Mouse (Mus musculus): ENCODE measurements at regions not wholly inside any gene's neighbourhood (a gene's known extent, or its start where the extent isn't known, plus 50 kb on each side); places are given as distances from the start of the nearest gene placed in this dataset.
A peak's percentile ranks its signal among the peaks of the same experiment; 100 is the strongest.

DNA sequence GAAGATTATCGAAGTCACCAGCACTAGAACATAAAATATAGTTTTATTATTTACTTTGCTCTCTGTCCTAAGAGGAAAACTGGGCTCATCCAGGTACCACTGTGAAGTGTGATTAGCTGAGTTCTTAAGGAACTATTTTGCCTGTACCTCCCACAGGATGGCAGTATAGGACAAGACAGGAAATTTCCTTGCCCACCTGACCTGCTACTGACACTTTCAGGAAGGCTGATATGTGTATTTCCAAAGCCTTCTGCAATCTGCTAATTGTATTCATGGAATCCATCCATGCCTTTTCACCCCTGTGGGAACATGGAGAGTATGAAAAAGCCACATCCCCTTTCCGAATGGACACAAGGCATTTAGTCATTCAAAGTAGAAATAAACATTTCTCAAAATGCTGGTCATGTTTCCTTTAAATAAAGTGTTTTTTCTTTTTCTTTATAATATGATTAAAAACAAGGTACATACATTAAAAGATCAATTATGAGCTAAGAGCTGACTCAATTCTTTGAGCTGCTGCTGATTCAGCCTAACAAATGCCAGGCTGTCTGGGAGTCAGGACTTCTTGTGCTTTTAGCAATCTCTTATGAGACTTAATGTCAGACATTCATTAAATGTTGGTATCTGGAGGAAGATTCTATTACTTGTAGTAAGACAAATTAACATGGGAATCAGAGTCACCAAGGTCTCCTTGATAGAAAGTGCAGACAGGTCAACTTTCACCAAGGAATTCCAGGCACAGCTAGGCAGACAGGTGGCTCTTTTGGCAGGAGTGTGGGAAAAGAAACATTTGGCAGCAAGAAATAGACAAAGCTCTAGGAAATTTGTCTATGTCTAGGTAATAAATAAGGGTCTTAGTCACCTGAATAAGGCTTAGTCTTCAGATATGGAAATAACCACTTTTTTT is 112.4 kb upstream of the Gnpda2 start:
- intact Hi-C loops (cut with DNase I): loop anchor here (5.0 kb wide), 2 partner anchors 1388 to 1558 kb away; no protein-coding TSS in a partner anchor

DNA sequence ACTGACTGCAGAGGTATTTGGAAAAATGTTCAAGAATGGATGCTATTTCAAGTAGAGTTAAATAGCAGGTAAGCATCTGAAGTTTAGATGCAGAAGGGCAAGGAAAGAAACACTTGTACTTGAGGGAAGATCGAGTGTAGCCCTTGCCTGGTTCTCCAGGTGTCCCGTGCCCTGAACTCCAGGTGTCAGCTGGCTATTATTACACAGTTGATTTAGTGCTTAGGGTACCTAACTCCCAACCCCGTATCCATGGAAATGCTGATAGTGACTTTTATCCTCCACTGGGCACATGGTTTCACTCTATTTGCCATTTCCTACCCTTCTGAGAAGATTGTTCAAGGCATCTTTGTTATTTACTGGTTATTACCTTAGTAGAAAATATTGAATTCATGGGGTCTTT is 86.6 kb upstream of the Gnpda2 start:
- intact Hi-C loops (cut with DNase I): no loop called here
- DNase-seq (ENCODE audit: low spot score in 2 of 2): no peak

More for the DNA sequence above, 112.4 kb upstream of the Gnpda2 start:
- peak in 1 of 2 experiments; percentile 18 for DNase-seq (ENCODE audit: low spot score in 2 of 2)

DNA sequence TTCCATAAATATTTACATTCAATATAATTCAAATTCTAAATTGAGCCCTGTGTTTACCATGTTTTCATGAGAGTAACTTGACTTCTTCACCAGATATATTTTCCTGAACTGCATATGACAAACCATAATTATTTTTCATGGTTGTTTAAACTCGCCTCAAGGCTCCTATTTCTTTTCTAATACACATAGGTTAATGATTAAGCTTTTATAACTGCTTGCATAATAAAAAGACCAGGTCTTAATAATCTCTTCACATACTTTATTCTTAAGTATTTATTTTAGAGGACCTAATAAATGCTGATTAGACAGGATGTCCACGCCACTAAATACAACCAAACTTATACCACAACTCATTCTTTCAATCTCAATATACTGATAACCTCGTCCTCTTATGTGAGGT is 86.1 kb upstream of the Gnpda2 start:
- no peak for DNase-seq (ENCODE audit: low spot score in 2 of 2)
- intact Hi-C loops (cut with DNase I): no loop called here

DNA sequence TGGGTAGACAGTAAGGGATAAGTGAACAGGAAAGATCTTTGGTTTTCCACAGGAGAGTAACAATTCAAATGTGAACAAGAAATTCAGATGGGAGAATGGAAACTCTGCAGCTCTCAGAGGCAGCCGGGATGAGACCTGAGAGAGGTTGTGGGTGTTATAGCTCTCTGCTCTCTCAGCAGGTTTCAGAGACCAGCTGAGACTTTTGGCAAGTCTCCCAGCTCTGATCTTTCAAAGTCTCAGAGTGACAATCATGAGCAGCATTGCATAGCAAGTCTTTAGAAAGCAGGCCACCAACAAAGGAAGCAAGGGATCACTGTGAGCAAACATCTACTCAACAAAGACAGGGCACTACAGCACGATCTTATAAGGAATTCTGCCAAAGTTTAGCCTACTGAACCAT is 73.4 kb upstream of the Gnpda2 start:
- intact Hi-C loops (cut with DNase I): no loop called here
- no peak for DNase-seq (ENCODE audit: low spot score in 2 of 2)

- DNase-seq (ENCODE audit: low spot score in 2 of 2): no peak
- intact Hi-C loops (cut with DNase I): no loop called here
Measured at GRCm38 (mm10) chr5:69663961-69664360, 71.8 kb upstream of the Gnpda2 start.

Data from left cerebral cortex, postnatal 36 days (tissue).